Mouse (Mus musculus) heart, embryonic 15.5 days (tissue): ENCODE results near the gene Cst13. TPM values are rescaled to one million over a fixed set of nuclear protein-coding genes. Genes with fewer than 3 reads are reported as not detected.

Experiments
- ATAC-seq: fragments of 200-750 bp; cut with Nextera tagmentation; replicated peaks from 2 replicates; pipeline ENCODE4 v1.8.0; 2017; ENCODE audit warnings: low read depth, moderate TSS enrichment; ENCODE audit not compliant: insufficient number of reproducible peaks, insufficient read depth, low FRiP score
- H3K27ac ChIP-seq: fragments of 300-500 bp; sonication (generic); 2 replicates; pipeline ENCODE4 v1.5.1; 2015; ENCODE audit warnings: mild to moderate bottlenecking, inconsistent platforms
- H3K27me3 ChIP-seq: fragments of 300-500 bp; sonication (generic); 2 replicates; pipeline ENCODE4 v1.6.1; 2015; ENCODE audit warnings: inconsistent platforms
- H3K36me3 ChIP-seq: fragments of 300-500 bp; sonication (generic); 2 replicates; pipeline ENCODE4 v1.6.1; 2015; ENCODE audit warnings: mild to moderate bottlenecking, inconsistent platforms
- H3K4me1 ChIP-seq: fragments of 300-500 bp; sonication (generic); replicated peaks from 2 replicates; pipeline ENCODE4 v1.6.1; 2015; ENCODE audit warnings: inconsistent platforms
- H3K4me2 ChIP-seq: fragments of 300-500 bp; sonication (generic); 2 replicates; pipeline ENCODE4 v1.6.1; 2015; ENCODE audit warnings: inconsistent platforms, mild to moderate bottlenecking, moderate library complexity
- H3K4me3 ChIP-seq: fragments of 300-500 bp; sonication (generic); 2 replicates; pipeline ENCODE4 v1.5.1; 2015; ENCODE audit warnings: mild to moderate bottlenecking, inconsistent platforms
- H3K9ac ChIP-seq: fragments of 300-500 bp; sonication (generic); 2 replicates; pipeline ENCODE4 v1.6.1; 2015; ENCODE audit warnings: mild to moderate bottlenecking, inconsistent platforms
- H3K9me3 ChIP-seq: fragments of 300-500 bp; sonication (generic); replicated peaks from 2 replicates; pipeline ENCODE4 v1.6.1; 2016; ENCODE audit warnings: inconsistent platforms
- WGBS: fragments of 180-500 bp; shearing (Covaris S2); methylation state at CpG from one replicate; pipeline ENCODE4 v1.1.7; 2015; ENCODE audit warnings: mixed read lengths; 5-methylcytosine and 5-hydroxymethylcytosine counted together
- polyA plus RNA-seq: library from polyadenylated mRNA; unstranded; fragments of >200 nt; fragmentation: Nextera tagmentation; extraction: Ambion mirVana; gene quantifications from 2 replicates; pipeline ENCODE4 v1.2.1, GENCODE M21; 2015

Gene Cst13
- polyA plus RNA-seq, 1 experiment from 2014 or later: not detected

DNA sequence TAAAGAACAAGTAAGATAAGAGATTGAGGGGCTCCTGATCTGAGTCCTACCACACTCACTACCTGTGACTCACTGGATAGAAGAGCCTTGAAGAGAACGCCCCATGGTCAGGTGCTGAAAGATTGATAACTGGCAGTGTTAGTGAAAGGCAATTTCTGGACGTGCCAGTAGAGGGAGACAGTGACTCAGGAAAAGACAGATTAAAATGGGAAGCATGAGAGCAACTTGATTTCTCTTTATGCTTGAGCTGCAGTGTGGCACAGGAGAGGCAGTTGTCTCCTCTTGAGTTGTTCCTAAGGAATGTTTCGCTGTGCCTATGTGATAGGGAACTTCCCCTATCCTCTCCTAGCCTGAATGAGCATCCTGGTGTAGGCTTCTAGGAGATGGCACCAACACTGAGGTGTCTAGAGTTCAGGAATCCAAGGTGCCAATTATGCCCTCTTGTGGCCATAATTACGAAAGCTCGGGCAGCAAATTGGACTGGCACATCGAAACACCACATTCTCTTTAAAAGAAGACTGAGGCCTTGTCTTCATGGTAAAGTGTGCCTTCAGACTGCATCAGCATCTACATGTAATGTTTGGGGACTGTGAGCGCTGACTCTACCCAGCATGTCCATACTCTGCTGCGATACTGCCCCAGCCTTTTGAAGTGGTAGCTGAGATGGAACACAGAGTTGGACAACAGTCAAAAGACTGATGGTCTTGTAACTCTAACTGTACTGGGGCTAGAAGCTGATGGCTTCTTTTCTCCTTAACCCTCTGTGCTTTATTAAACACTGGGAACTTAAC lies 31.4 kb downstream of the Cst13 start:
- WGBS: 39% methylated on average over 8 of the region's 8 CpGs
- Histone ChIP-seq H3K9me3 (no peaks in the 10 kb centered on the region), H3K27ac (no peak overlapping the region), H3K9ac (no peak overlapping the region), H3K4me1 (peaks cover under 1% of the 10 kb centered on the region), H3K4me3 (no peak overlapping the region), H3K27me3 (no peaks in the 10 kb centered on the region), H3K4me2 (peak overlapping the region; percentile 39; the same call in 1 of the 2 replicates), H3K36me3 (no peaks in the 10 kb centered on the region)
- peak; percentile 39; the same call in 1 of the 2 replicates for ATAC-seq

GRCm38 (mm10) chr2:148856630-148857400 lies 36.9 kb downstream of the Cst13 start:
- peak overlapping the region; percentile 66 for H3K27ac ChIP-seq
- no peak overlapping the region for H3K9ac ChIP-seq
- H3K4me3 ChIP-seq: no peak overlapping the region
- no peaks in the 10 kb centered on the region for H3K27me3 ChIP-seq
- ATAC-seq: no peak
- H3K36me3 ChIP-seq: no peaks in the 10 kb centered on the region
- H3K9me3 ChIP-seq: no peaks in the 10 kb centered on the region
- peaks cover 17% of the 10 kb centered on the region for H3K4me1 ChIP-seq
- 30% methylated on average over 8 of the region's 8 CpGs for WGBS
- H3K4me2 ChIP-seq: peak overlapping the region; percentile 45

DNA sequence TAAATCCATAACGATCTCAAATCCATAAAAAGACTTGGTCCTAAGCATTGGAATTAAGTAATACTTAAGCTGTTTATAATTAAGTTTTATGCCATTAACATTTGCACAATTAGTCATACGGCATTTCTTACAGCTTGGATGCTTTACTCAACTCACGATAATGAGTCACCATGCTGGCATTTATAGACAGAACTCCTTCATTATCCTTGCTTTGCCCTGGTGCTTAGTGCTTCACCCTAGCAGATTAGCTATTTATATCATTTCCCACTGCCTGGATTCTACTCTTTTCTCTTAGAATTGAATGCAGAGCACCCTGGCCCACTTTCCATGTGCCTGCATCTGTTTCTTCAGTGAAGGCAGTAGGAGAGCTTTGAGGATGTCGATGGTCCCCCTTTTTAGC lies 37.6 kb downstream of the Cst13 start:
- Histone ChIP-seq H3K27me3 (no peaks in the 10 kb centered on the region), H3K27ac (peak overlapping the region; percentile 66; the same call in 1 of the 2 replicates), H3K4me2 (no peak overlapping the region), H3K9me3 (no peaks in the 10 kb centered on the region), H3K4me3 (no peak overlapping the region), H3K4me1 (peaks cover 17% of the 10 kb centered on the region), H3K36me3 (no peaks in the 10 kb centered on the region), H3K9ac (no peak overlapping the region)
- ATAC-seq: no peak
- 59% methylated on average over 4 of the region's 4 CpGs for WGBS

GRCm38 (mm10) chr2:148860993-148861392 lies 41.1 kb downstream of the Cst13 start:
- Histone ChIP-seq H3K4me1 (peaks cover 28% of the 10 kb centered on the region), H3K9ac (no peak overlapping the region), H3K4me3 (no peak overlapping the region), H3K9me3 (no peaks in the 10 kb centered on the region), H3K27ac (no peak overlapping the region), H3K27me3 (no peaks in the 10 kb centered on the region), H3K4me2 (no peak overlapping the region), H3K36me3 (no peaks in the 10 kb centered on the region)
- WGBS: 52% methylated on average over 4 of the region's 4 CpGs
- ATAC-seq: no peak

DNA sequence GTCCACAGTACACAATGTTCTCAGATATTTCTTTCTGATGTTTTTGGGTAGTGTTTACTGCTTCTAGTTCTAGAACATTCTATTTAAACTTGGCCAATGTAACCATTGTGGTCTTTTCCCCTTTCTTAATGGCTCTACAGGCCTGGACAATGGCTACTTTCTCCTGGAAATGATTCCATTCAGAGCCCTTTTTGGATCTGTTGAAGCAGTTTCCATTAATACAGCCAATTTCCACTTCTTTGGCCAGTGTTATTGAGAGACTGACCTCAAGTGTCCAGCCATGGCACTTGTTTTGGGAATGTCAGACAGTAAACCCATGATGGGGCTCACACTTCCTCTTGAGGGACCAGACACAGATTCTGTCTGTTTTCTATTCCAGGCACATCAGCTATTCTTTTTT lies 41.8 kb downstream of the Cst13 start:
- H3K9ac ChIP-seq: no peak overlapping the region
- H3K27ac ChIP-seq: no peak overlapping the region
- H3K36me3 ChIP-seq: no peaks in the 10 kb centered on the region
- H3K27me3 ChIP-seq: no peaks in the 10 kb centered on the region
- no peak overlapping the region for H3K4me3 ChIP-seq
- H3K4me1 ChIP-seq: peaks cover 24% of the 10 kb centered on the region
- ATAC-seq: no peak
- H3K9me3 ChIP-seq: no peaks in the 10 kb centered on the region
- H3K4me2 ChIP-seq: no peak overlapping the region

GRCm38 (mm10) chr2:148864966-148865365 lies 45.1 kb downstream of the Cst13 start, which contains the start of gene 9230104L09Rik:
Gene 9230104L09Rik (minus strand): TSS chr2:148865038.
- Histone ChIP-seq H3K4me1 (peaks cover 12% of the 10 kb centered on the region), H3K9me3 (no peaks in the 10 kb centered on the region), H3K27me3 (no peaks in the 10 kb centered on the region), H3K27ac (peak within 1 kb of the TSS; percentile 77), H3K4me2 (peak within 1 kb of the TSS; percentile 20; the same call in 1 of the 2 replicates), H3K36me3 (no peaks in the 10 kb centered on the region), H3K4me3 (no peak within 1 kb of the TSS), H3K9ac (no peak within 1 kb of the TSS)
- WGBS: 14% methylated on average over 2 of the region's 2 CpGs
- peak; percentile 83 for ATAC-seq

- ATAC-seq: no peak
- WGBS: 65% methylated on average over 1 of the region's 1 CpGs
Measured at GRCm38 (mm10) chr2:148868959-148869358, 49.1 kb downstream of the Cst13 start.

GRCm38 (mm10) chr2:148870526-148870925 lies 50.6 kb downstream of the Cst13 start:
- Histone ChIP-seq H3K9ac (no peak overlapping the region), H3K27ac (no peak overlapping the region), H3K4me3 (no peak overlapping the region), H3K4me1 (peaks cover 23% of the 10 kb centered on the region), H3K4me2 (no peak overlapping the region), H3K27me3 (no peaks in the 10 kb centered on the region), H3K9me3 (no peaks in the 10 kb centered on the region), H3K36me3 (peaks cover 17% of the 10 kb centered on the region; the same call in 1 of the 2 replicates)
- no peak for ATAC-seq
- WGBS: 77% methylated on average over 3 of the region's 3 CpGs

More at GRCm38 (mm10) chr2:148868959-148869358, 49.1 kb downstream of the Cst13 start:
- H3K27ac ChIP-seq: no peak overlapping the region
- H3K4me2 ChIP-seq: no peak overlapping the region
- peaks cover 26% of the 10 kb centered on the region for H3K4me1 ChIP-seq
- H3K9ac ChIP-seq: no peak overlapping the region
- H3K9me3 ChIP-seq: no peaks in the 10 kb centered on the region
- no peaks in the 10 kb centered on the region for H3K27me3 ChIP-seq
- H3K4me3 ChIP-seq: no peak overlapping the region
- H3K36me3 ChIP-seq: peaks cover 17% of the 10 kb centered on the region; the same call in 1 of the 2 replicates

GRCm38 (mm10) chr2:148872860-148873259 lies 53.0 kb downstream of the Cst13 start:
- WGBS: 36% methylated on average over 4 of the region's 4 CpGs
- H3K36me3 ChIP-seq: peaks cover 17% of the 10 kb centered on the region; the same call in 1 of the 2 replicates
- no peak; the same call in 1 of the 2 replicates for ATAC-seq

GRCm38 (mm10) chr2:148874224-148874616 lies 54.3 kb downstream of the Cst13 start:
- Histone ChIP-seq H3K4me2 (peak overlapping the region; percentile 78), H3K27me3 (no peaks in the 10 kb centered on the region), H3K9ac (peak overlapping the region; percentile 97), H3K36me3 (peaks cover 17% of the 10 kb centered on the region; the same call in 1 of the 2 replicates), H3K9me3 (no peaks in the 10 kb centered on the region), H3K27ac (peak overlapping the region; percentile 97; the same call in 1 of the 2 replicates), H3K4me1 (peaks cover 50% of the 10 kb centered on the region), H3K4me3 (peak overlapping the region; percentile 96)
- 21% methylated on average over 3 of the region's 3 CpGs for WGBS
- ATAC-seq: no peak

More at GRCm38 (mm10) chr2:148872860-148873259, 53.0 kb downstream of the Cst13 start:
- Histone ChIP-seq H3K4me2 (peak overlapping the region; percentile 78), H3K9me3 (no peaks in the 10 kb centered on the region), H3K27me3 (no peaks in the 10 kb centered on the region), H3K4me3 (peak overlapping the region; percentile 96), H3K4me1 (peaks cover 38% of the 10 kb centered on the region), H3K9ac (peak overlapping the region; percentile 97; the same call in 1 of the 2 replicates), H3K27ac (peak overlapping the region; percentile 97)
